Mouse (Mus musculus) thymus, postnatal 25 days (tissue): ENCODE results near the gene Taf5.

ENCODE experiments used
- DNase-seq: peaks from one replicate; pipeline ENCODE4 v3.0.0; 2022

Gene Taf5

DNA sequence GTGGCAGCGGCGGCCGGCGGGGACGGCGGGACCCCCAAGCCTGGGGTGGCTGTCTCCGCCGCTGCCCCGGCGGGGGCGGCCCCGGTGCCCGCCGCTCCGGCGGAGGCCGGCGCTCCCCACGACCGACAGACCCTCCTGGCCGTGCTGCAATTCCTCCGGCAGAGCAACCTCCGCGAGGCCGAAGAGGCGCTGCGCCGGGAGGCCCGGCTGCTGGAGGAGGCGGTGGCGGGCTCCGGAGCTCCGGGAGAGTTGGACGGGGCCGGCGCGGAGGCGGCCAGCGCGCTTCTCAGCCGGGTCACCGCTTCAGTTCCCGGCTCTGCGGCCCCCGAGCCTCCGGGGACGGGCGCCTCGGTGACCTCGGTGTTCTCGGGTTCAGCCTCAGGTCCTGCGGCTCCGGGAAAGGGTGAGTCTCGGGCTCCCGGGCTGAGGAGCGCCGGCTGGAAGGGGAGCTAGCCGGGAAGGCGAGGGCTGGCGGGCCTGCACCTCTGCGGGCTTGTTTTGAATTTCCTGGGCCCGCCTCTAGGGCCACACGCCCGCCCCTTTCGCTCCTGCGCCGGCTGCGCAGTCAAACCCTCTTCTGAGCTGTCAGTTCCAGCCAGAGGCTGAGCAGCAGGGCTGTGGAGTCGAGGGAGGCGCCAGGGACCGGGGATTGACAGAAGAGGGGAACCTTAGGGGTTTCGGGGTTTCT, 522 bp downstream of the Taf5 start:
- peak; percentile 90 for DNase-seq

DNA sequence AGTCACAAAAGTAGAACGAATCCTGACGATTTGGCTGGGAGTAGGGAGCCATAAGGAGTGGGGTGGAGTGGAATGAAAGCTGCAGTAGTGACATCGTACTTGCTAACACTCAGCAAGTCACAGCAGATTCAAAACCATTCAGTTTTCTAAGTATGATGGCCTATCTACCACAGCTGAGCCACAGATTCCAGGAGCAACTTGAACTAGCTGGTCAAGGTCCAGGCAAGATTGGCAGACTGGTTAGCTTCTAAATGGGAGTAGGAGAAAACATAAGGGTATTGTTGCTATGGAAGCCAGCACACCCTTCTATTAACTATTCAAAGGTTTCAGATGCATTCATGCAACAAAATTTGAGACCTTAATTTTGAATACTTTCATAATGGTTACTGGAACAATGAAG, 20.7 kb downstream of the Taf5 start:
- DNase-seq = no peak

DNA sequence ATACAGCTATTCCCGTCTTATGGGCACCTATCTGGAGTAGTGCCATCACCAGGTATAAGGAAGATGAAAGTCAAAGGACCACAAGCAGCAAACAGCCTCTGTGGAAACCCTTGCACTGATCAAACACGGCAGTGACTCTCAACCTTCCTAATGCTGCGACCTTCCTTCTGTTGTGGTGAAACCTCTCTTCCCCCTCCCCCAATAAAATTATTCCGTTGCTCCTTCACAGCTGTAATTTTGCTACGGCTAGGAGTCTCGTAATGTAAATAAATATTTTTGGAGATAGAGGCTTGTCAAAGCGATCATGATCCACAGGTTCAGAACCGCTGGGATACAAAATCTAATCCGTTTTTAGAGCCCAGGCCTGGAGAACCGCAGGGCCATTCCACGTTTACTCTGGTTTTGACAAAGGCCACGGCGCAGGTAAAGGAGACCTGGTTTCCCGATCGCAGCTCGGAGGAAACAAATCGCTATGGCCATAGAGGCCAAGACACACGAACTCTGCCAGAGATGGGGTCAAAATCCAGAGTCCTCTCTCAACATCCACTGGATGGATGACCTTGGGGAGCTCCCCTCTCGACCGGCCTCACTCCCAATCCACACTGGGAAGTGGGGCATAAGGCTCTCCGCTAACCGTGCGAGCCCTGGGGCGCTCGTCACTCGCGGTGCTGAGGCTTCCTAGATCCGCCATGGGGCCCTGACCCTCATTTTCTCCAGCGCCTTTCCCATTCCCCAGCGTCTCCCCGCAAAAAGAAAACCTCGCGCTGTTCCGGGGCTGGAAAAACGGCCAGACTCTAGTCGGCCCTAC, 22.4 kb downstream of the Taf5 start:
- DNase-seq = no peak

DNA sequence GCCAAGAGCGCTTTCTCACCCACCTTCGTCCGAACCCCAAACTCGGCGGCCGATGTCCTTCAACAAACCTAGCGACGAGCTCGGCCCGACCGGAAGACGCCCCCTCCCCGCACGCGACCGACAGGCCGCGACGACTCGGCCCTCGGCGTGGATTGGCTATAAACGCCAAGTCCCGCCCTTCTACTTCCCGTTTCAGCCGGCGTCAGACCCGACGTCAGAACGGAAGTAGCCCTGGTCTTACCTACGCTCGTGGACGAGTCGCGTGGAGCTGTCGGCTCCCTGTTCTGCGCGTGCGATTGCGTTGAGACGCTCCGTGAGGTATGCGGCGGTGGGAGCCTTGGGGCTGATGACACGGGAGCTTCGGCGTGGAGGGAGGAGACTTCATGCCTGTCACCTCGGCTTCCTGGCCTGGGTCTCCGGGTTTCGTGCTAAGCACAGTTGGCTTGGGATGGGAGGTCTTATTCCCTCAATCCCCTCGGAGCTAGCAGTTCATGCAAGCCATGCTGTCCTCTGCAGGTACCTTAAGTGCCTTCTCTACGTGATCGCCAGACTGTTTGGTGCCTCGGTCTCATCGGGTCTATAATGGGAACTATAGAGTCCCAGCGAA, 23.1 kb downstream of the Taf5 start, which contains the start of the genes Usmg5 and Pdcd11:
Gene Usmg5 (minus strand): TSS at position 98 of the 607 bp plus-strand sequence.
Gene Pdcd11 (plus strand): TSS at position 219 of the 607 bp plus-strand sequence.
- DNase-seq = peak; percentile 94

DNA sequence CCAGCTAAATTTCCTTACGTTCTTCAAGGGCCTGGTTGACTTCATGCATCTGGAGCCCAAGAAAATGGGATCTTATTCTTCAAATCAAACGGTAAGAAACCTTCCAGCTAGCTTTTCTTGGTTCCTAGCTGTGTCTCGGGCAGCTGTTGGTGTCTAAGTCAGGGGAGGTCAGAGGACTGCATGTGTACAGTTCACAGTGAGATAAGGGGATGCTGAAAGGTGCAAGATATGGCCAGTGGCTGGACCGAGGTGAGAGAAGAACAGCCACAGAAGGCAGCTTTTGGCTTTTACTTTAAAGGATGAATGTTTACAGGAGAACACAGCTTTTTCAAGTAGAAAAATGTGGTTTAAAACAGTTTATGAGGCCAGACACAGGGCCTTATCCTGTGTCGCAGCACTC, 33.5 kb downstream of the Taf5 start:
- no peak for DNase-seq

DNA sequence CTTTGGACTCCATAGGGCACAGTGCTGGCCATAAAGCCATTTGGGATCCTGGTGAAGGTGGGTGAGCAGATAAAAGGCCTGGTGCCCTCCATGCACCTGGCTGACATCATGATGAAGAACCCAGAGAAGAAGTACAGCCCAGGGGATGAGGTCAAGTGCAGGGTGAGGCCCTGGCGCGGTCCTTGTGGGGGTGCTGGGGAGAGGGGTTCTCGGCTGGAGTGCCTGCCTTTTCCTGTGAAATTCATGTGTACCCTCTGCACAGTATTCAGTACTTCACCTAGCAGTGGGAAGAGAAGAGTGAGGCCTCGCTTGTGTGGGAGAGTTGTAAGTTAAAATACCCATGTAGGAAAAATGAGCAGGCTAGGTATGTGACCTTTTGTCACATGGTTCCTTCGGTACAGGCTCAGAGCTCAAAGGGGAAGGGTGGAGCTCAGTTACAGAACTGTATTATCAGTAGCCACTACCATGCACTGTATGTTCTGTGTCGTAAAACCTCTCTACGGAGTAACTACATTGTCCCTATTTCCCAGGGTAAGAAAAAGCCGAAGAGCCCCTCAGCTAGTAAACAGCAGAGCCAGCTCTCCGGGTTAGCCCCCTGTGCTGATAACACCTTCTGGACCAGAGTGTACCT, 37.2 kb downstream of the Taf5 start:
- DNase-seq = no peak

DNA sequence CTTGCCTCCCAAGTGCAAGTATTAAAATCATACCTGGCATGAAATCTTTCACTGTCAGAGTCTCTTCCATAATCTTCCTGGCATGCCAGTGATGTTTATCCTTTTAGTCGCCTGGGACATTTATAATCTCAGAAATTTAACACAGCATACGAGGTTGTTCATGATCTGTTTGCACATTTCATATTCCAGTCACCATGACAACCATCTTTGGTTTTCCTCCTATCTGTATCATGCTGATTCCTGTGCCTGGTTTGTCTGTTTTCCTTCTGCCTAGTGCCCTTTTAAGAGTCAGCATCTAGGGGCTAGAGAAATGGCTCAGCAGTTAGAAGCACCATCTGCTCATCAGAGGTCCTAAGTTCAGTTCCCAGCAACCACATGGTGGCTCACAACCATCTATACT, 51.1 kb downstream of the Taf5 start:
- DNase-seq = no peak

DNA sequence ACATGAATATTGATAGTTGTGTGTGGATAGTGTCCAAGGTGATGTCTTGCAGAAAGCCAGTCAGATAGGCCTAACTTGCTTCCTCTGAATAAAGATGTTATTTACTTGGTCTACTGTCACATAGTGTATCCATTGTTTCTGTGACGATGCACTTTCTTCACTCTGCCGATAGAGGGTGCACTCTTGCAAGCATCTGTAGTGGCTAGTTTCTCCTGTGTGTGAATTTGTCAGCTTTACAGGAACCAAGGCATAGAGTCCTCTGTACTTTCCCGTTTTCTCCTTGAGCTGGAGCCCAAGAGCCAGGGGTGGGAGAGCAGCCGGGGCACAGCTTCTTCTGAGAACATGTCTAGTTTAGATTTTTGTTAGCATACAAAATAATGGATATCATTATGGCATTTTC, 53.5 kb downstream of the Taf5 start:
- DNase-seq = no peak

DNA sequence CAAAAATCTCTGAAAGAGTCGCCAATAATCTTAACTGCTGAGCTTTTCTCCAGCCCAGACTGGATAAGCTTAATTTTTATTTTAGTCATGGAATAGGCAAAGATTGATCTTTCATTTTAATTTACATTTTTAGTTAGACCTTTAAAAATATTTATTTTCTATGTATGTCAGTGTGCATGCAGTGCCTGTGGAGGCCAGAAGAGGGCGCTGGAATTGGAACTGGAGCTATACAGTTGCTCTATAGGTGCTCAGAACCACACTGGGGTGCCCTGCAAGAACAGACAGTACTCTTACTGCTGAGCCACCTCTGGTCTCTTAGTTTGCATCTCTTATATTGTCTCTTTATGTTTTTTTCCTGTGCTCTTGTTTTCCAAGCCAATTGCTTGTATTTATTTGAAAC, 55.3 kb downstream of the Taf5 start:
- peak; percentile 27 for DNase-seq

DNA sequence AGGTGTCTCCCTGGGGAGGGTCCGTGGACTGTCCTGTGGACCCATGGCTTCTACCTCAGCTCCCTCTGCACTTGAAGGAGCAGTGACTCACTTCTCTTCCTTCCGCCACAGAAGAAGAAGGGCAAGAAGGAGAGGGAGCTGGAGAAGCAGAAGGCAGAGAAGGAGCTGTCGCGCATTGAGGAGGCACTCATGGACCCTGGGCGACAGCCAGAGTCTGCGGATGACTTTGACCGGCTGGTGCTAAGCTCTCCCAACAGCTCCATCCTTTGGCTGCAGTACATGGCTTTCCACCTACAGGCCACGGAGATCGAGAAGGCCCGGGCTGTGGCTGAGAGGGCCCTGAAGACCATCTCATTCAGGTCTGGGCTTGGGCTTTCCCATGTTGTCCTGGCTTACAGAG, 60.6 kb downstream of the Taf5 start:
- DNase-seq = no peak

DNA sequence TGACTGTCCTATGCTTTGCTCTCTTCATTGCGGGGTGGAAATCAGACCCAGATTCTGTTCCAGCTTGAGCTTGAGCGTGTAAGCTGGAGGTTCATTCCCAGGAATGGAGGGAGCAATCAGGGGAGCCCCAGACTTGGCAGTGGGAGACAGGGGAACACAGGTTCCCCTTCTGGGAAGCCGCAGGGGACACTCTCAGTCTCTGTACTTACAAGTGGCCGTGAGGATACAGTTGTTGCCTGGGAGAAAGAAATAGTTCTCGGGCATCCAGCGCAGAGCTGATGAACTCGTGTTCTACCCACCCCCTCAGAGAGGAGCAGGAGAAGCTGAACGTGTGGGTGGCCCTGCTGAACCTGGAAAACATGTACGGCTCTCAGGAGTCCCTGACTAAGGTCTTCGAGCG, 61.3 kb downstream of the Taf5 start:
- DNase-seq = no peak

DNA sequence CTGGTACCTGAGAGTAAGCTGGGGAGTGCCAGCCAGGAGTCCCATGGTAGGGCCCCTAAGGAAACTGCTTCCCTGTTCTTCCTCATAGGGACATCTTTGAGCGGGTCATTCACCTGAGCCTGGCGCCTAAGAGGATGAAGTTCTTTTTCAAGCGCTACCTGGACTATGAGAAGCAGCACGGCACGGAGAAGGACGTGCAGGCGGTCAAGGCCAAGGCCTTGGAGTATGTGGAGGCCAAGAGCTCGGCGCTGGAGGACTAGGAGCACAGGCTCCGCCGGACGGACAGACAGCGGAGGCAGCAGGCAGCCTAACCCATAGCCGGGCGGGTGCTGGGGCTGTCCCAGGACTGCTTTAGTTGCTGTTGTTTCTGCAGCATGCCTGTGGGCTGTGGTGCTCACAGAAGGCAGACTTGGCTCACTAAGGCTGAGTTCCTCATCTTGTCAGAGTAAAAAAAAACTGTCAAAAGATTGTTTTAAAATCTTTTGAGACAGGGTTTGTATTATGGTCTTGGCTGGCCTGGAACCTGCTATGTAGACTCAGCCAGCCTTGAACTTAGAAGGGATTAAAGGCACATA, 63.1 kb downstream of the Taf5 start:
- no peak for DNase-seq
